Mouse (Mus musculus) cerebellum, adult 11 months (tissue): Measurements from ENCODE around the gene Tram2.

ENCODE experiments used
- DNase-seq: peaks from one replicate; pipeline ENCODE4 v3.0.0; 2022

Tram2 gene

DNA sequence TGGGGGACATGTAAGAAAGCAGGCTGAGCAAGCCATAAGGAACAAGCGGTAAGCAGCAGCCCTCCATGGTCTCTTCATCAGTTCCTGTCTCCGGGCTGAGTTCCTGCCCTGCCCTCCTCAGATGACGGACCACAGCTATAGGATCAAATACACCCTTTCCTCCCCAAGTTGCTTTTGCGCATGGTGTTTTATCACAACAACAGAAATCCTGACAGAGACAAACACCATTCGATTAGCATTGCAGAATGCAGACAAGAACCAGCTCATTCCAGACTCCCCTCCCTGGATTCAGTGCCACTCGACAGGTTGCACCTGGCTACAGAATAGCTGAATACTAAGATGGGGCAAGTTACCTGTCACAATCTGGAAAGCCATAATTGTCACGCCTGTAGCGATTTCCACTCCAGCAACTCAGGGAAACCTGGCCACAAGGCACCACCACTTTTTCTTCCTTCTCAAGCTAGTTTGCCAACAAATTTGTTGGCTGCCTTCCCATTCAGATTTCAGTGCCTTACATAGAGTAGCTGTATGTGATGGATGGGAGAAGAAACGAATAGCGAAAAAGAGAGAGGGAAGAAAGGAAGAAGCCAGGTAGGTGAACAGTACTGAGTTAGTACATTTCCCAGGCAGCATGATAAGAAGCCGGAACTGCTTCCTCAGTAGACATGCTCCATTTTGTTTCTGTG, 11.3 kb downstream of the Tram2 start:
- no peak for DNase-seq

DNA sequence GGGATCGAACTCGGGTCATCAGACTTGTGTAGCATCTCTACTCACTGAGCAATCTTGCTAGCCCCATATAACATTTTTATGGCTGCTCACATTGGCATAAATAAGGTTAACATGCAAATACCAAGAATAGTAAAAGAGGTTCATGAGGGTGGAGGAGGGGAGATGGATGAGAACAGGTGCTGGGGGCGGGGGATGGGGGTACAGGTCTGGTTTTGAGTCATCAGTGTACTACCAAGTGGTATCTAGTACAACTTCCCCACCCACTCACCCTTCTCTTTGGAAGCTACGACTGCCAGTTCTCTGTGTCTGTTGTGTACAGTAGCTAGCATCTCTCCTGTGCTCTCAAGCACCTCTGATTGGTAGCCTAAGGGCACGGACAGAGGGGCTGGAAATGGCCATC, 14.9 kb downstream of the Tram2 start:
- no peak for DNase-seq

DNA sequence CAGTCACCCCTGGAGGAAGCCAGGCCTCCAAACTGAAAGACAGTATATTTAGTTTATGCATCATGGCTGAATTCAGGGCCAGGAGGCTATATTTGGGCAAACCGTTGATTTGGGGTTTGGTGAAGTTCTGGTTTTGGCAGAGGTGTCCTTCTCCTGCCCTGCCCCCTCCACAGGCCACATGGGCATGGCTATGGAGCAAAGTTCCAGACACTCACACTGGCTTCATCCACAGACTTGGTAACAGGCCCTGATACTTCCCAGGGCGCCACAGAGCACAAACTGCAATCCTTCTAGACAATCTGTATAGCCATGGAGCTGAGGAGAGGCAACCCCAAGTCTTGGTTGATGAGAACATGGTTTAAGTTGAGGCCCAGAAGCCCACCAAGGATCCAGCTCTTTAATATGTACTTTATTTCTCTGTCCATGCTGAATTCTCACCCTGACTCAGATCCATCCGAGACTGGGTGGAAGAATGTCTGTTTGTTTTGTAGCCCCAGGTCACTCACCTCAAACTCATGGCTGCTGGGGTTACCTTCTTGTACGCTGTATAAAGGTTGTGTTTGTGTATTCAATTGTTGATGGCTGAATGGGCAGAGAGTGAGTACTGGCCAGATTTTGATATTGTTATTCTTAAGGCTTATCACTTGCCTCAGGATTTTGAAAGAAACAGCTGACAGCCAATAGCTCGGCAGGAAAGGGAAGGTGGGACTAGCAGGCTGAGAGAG, 19.5 kb downstream of the Tram2 start:
- DNase-seq: no peak

- no peak for DNase-seq
These were observed 26.0 kb downstream of the Tram2 start for GRCm38 (mm10) chr1:21053009-21053408.

GRCm38 (mm10) chr1:21052608-21053007, 26.4 kb downstream of the Tram2 start:
- no peak for DNase-seq

DNA sequence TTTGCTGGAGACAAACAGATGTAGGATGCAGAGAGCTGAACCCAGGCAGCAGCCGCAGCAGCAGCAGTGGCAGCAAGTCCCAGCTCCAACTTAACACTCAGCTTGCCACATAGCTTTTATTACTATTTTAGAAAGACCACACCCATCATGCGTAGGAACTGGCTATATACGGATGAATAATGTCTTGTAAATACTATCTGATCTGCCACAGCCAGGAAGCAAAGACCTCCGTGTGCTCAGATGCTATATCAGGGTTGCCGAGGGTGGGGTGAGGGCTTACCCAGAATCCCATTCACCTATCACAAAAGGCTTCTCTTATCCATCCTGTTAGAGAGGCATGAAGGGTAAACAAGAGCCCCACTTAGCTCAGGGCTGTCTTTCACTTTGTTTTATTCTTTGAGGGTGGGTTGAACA, 26.9 kb downstream of the Tram2 start:
- DNase-seq: no peak

- DNase-seq: no peak
These were observed 30.0 kb downstream of the Tram2 start for GRCm38 (mm10) chr1:21049005-21049404.

GRCm38 (mm10) chr1:21048402-21048801, 30.6 kb downstream of the Tram2 start:
- no peak for DNase-seq

GRCm38 (mm10) chr1:21042461-21042860, 36.6 kb downstream of the Tram2 start:
- DNase-seq: no peak

- DNase-seq: no peak
These were observed 38.3 kb downstream of the Tram2 start for GRCm38 (mm10) chr1:21040610-21041326.

DNA sequence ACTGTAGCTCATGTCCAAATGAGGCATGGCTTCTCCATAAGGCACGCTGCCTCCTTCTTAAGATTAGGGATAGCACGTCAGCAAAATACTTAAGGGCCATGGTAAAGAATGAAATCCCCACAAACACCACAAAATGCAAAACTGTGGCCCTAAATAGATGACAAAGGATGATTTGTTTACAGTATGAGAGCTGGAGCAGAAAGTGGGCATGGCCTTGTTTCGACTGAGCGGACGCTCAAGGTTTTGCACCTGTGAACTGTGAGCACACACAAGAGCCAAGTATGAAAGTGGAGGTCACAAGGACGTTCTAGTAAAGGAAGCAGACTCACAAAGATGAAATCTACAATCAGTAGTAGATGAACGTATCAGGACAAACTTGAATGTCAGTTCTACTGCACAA, 38.9 kb downstream of the Tram2 start:
- no peak for DNase-seq

GRCm38 (mm10) chr1:21039564-21039963, 39.5 kb downstream of the Tram2 start:
- DNase-seq: no peak

GRCm38 (mm10) chr1:21037881-21038601, 41.0 kb downstream of the Tram2 start:
- DNase-seq: no peak

DNA sequence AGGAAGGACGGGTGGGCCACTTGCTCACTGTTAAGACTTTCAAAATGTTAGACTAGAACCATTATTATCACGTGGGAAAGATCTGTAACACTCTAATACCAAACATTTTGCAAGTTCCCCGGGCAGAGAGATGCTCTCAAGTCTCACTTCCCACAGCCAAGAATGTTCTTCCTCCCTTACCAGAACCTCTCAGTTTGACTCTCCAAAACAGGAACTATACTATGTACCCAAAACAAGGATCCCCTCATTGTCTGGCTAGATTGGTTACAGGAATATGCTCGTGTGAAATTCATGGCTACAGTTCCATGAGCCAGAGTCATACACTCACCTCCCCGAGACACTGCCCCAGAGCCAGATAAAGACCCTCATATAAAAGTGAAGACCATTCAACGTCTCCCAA, 43.2 kb downstream of the Tram2 start:
- no peak for DNase-seq

DNA sequence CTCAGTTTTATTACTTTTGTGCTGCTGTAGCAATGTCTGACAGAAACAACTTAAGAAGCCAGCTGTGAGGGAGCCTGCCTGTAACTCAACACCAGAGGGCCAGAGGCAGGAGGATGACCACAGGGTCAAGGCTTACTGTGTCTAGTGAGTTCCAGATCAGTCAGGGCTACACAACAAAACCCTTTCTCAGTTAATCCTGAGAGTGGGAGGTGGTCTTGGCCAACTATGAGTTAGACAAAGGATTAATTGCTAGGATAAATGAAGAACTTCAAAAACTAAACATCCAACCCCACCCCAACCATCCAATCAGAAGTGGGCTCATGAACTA, 45.3 kb downstream of the Tram2 start:
- no peak for DNase-seq

GRCm38 (mm10) chr1:21033065-21033791, 45.8 kb downstream of the Tram2 start:
- DNase-seq: no peak

- DNase-seq: no peak
These were observed 47.4 kb downstream of the Tram2 start for GRCm38 (mm10) chr1:21031650-21032049.

DNA sequence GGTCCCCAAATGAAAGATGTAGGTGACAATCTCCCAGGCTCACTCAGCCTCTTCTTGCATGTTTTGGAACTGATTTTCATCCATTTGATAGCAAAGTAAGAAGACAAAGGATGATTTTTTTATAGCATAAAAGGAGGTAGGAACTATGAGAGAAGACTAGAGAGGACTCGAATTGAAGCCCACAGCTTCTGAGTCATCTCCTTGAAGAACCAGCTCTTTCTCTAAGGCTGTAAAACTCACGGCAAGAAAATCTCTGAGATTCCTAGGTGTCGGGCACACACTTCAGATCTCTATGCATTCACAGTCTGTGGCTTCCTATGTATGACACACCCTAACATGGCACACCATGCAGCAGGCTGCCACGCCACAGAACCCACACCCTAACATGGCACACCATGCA, 50.0 kb downstream of the Tram2 start:
- no peak for DNase-seq

DNA sequence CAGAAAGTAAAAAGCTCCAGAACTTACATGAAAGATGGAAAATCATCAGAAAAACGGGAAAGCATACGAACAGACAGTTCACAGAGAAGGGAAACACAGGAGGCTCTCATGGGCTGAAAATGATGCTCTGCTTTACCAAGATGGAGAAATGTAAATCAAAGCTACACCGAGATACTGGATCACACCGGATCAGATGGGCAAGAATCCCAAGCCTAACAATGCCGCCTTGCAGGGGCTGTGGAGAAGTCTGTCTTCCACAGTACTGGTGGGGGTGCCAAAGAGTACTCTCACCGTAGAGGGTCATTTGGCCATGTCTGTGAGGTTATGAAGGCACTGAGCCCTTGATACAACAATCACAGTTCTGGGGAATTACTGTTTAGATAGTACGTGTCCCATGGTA, 52.5 kb downstream of the Tram2 start:
- no peak for DNase-seq

- DNase-seq: no peak
These were observed 53.8 kb downstream of the Tram2 start for GRCm38 (mm10) chr1:21025203-21025602.

DNA sequence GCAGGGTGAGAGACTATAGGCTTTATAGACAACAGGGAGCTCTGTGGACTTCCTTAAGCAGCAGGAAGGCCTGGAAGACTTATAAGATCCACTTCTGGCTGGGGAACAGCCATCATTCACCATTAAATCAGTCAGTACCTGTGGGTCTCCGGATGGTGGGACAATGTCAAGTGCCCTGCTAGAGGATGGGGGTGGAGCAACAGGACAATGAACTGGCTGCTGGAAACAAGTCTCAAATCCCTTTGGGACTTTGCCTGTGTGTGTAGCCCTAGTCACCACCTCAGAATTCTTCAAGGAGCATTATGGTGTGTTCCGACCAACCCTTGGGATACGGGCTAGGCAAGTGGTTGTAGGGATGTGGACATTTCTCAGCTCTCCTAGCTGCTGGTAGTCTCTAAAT, 55.9 kb downstream of the Tram2 start:
- no peak for DNase-seq

GRCm38 (mm10) chr1:21014463-21014862, 64.6 kb downstream of the Tram2 start:
- no peak for DNase-seq

- DNase-seq: no peak
These were observed 68.7 kb downstream of the Tram2 start for GRCm38 (mm10) chr1:21010282-21010800.
